Mouse (Mus musculus): ENCODE results near the gene F2. TPM values are rescaled to one million over a fixed set of nuclear protein-coding genes. Genes with fewer than 3 reads are reported as not detected.

Gene F2
- polyA plus RNA-seq, 1 experiment from 2014 or later, result 1,356 TPM

DNA sequence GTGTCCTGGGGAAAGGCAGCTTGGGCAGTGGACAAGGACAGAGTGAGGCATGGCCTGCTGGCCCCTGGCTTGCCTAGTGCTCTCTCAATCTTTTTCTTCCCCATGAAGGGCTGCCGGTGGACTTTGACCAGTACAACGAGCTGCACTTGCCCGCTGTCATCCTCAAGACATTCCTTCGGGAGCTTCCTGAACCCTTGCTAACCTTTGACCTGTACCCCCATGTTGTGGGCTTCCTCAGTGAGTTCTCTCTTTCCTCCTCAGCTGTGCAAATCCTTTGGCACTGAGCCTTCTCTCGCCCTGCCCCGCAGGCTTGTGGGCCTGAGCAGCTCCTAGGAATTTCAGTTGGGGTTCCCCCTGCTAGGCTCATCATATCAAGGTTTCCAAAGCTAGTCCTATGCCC is 33.8 kb upstream of the F2 start:
- DNase-seq (no peak), ATAC-seq (no peak)
- H3K9me3 ChIP-seq (ENCODE audit: low read length), result no peaks in the 10 kb centered on the region
- no peaks in the 10 kb centered on the region for H3K27me3 ChIP-seq (ENCODE audit: insufficient read depth, low read length)
- no peak overlapping the region for H3K27ac ChIP-seq (ENCODE audit: low read depth)
- TF ChIP-seq CTCF (IDR thresholded peaks at IDR 0.05; ENCODE audit: low read depth) (no peak), EP300 (IDR thresholded peaks at IDR 0.05; ENCODE audit: low read depth) (no peak)
- no peak overlapping the region for H3K4me2 ChIP-seq (ENCODE audit: low read depth, low read length)
- H3K4me3 ChIP-seq (ENCODE audit: low read depth, low read length), result no peak overlapping the region
- no peak overlapping the region for H3K9ac ChIP-seq (replicated peaks)
- no peaks in the 10 kb centered on the region for H3K4me1 ChIP-seq (ENCODE audit: insufficient read depth)
- peaks cover 63% of the 10 kb centered on the region for H3K36me3 ChIP-seq (replicated peaks; ENCODE audit: insufficient read depth, low read length)
- 75% methylated on average over 6 of the region's 6 CpGs for WGBS (ENCODE audit: insufficient replicate concordance)

DNA sequence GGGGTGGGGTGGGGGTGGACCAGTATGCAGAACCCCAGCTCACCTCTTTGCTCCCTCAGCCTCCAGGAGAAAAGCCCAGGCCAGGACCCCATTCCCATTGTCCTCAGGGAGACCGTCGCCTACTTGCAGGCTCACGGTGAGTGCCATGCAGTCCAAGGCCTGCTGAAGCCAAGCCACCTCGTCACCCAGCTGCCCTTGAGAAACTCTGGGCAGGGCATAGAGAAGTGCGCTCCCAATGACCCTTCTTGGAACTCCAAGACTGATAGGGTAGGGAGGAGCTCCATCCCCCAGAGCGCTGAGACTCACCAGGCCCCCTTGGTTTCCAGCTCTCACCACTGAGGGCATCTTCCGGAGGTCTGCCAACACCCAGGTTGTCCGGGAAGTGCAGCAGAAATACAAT is 33.1 kb upstream of the F2 start:
- no peak overlapping the region for H3K4me3 ChIP-seq (ENCODE audit: low read depth, low read length)
- H3K9ac ChIP-seq (replicated peaks), result no peak overlapping the region
- no peak for ATAC-seq
- DNase-seq, result no peak
- 86% methylated on average over 8 of the region's 8 CpGs for WGBS (ENCODE audit: insufficient replicate concordance)
- H3K4me2 ChIP-seq (ENCODE audit: low read depth, low read length), result no peak overlapping the region
- H3K9me3 ChIP-seq (ENCODE audit: low read length), result no peaks in the 10 kb centered on the region
- no peaks in the 10 kb centered on the region for H3K4me1 ChIP-seq (ENCODE audit: insufficient read depth)
- no peak overlapping the region for H3K27ac ChIP-seq (ENCODE audit: low read depth)
- no peak for TF ChIP-seq EP300 (IDR thresholded peaks at IDR 0.05; ENCODE audit: low read depth)
- TF ChIP-seq CTCF (IDR thresholded peaks at IDR 0.05; ENCODE audit: low read depth), result no peak
- peaks cover 62% of the 10 kb centered on the region for H3K36me3 ChIP-seq (replicated peaks; ENCODE audit: insufficient read depth, low read length)
- H3K27me3 ChIP-seq (ENCODE audit: insufficient read depth, low read length), result no peaks in the 10 kb centered on the region

DNA sequence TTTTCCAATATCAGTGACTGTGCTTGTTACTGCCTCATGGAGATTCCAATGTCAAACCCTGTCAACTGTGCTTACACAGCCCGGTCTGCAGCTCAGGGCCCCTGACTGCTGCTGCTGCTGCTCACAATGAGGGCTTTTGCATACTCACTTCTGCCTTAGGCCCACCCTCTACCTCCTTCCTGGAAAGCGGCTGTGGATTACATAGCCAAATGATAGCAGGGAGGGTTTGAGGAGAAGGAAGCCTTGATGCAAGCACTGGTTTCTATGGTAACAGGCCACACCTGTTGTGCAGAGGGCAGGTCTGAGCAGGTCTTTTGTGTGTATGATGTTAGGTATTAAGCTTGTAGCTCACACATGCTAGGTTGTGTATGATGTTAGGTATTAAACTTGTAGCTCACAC is 31.5 kb upstream of the F2 start:
- H3K9ac ChIP-seq (replicated peaks), result no peak overlapping the region
- H3K36me3 ChIP-seq (replicated peaks; ENCODE audit: insufficient read depth, low read length), result peaks cover 74% of the 10 kb centered on the region
- H3K27ac ChIP-seq (ENCODE audit: low read depth), result no peak overlapping the region
- WGBS (ENCODE audit: insufficient replicate concordance), result 75% methylated on average over 2 of the region's 2 CpGs
- no peak for DNase-seq
- no peak overlapping the region for H3K4me3 ChIP-seq (ENCODE audit: low read depth, low read length)
- H3K27me3 ChIP-seq (ENCODE audit: insufficient read depth, low read length), result no peaks in the 10 kb centered on the region
- no peak overlapping the region for H3K4me2 ChIP-seq (ENCODE audit: low read depth, low read length)
- ATAC-seq, result no peak
- H3K9me3 ChIP-seq (ENCODE audit: low read length), result no peaks in the 10 kb centered on the region
- no peaks in the 10 kb centered on the region for H3K4me1 ChIP-seq (ENCODE audit: insufficient read depth)
- no peak for TF ChIP-seq CTCF (IDR thresholded peaks at IDR 0.05; ENCODE audit: low read depth)
- no peak for TF ChIP-seq EP300 (IDR thresholded peaks at IDR 0.05; ENCODE audit: low read depth)

DNA sequence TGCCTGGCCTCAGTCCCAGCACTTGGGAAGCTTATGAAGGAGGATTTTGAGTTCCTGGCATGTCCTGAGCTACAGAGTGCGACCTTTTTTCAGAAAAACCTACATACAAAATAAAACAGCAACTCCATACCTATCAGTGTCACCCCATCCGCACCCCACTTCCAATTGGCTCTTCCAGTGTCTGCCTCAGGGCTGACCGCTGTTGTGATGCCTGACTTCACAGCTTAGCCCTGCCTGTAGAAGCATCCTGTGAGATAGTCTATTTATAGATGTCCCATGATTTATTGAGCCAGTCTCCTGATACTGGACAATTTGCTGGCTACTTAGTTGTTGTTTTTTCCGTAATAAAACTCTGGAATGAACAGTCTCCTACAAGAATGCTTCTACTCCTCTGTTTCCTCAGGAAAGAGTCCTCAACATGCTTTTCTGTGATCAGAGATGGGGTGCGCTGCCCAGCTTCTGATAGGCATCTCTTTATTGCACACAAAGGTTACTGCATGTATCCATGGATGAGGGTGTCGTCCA is 30.2 kb upstream of the F2 start:
- ATAC-seq (no peak), DNase-seq (no peak)
- Histone ChIP-seq H3K9me3 (ENCODE audit: low read length) (no peaks in the 10 kb centered on the region), H3K27me3 (ENCODE audit: insufficient read depth, low read length) (no peaks in the 10 kb centered on the region), H3K4me2 (ENCODE audit: low read depth, low read length) (no peak overlapping the region), H3K4me1 (ENCODE audit: insufficient read depth) (no peaks in the 10 kb centered on the region), H3K36me3 (replicated peaks; ENCODE audit: insufficient read depth, low read length) (peaks cover 75% of the 10 kb centered on the region), H3K9ac (replicated peaks) (no peak overlapping the region), H3K4me3 (ENCODE audit: low read depth, low read length) (no peak overlapping the region), H3K27ac (ENCODE audit: low read depth) (no peak overlapping the region)
- TF ChIP-seq CTCF (IDR thresholded peaks at IDR 0.05; ENCODE audit: low read depth), result no peak
- TF ChIP-seq EP300 (IDR thresholded peaks at IDR 0.05; ENCODE audit: low read depth), result no peak
- whole genome bisulfite sequencing (ENCODE audit: insufficient replicate concordance), result 87% methylated on average over 6 of the region's 6 CpGs

DNA sequence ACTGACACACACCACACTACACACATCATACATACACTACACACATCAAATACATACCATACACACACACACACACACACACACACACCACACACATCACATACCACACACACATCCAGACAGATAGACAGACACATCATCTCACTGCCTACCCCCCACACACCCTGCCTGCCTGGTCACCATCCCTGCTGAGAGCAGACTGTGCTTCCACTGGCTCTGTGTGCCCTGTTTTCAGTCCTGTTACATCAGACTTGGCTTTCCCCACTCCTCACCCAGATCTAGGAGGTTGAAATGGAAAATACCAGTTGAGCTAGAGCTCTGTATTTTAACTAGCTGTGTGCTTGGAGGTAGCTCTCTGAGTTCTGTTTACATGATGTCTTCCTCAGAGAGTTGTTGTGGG is 28.6 kb upstream of the F2 start:
- no peak overlapping the region for H3K4me3 ChIP-seq (ENCODE audit: low read depth, low read length)
- H3K36me3 ChIP-seq (replicated peaks; ENCODE audit: insufficient read depth, low read length), result peaks cover 67% of the 10 kb centered on the region
- H3K4me2 ChIP-seq (ENCODE audit: low read depth, low read length), result no peak overlapping the region
- TF ChIP-seq CTCF (IDR thresholded peaks at IDR 0.05; ENCODE audit: low read depth) (no peak), EP300 (IDR thresholded peaks at IDR 0.05; ENCODE audit: low read depth) (no peak)
- no peaks in the 10 kb centered on the region for H3K27me3 ChIP-seq (ENCODE audit: insufficient read depth, low read length)
- H3K9me3 ChIP-seq (ENCODE audit: low read length), result no peaks in the 10 kb centered on the region
- H3K27ac ChIP-seq (ENCODE audit: low read depth), result no peak overlapping the region
- DNase-seq (no peak), ATAC-seq (no peak)
- H3K4me1 ChIP-seq (ENCODE audit: insufficient read depth), result no peaks in the 10 kb centered on the region
- H3K9ac ChIP-seq (replicated peaks), result no peak overlapping the region

DNA sequence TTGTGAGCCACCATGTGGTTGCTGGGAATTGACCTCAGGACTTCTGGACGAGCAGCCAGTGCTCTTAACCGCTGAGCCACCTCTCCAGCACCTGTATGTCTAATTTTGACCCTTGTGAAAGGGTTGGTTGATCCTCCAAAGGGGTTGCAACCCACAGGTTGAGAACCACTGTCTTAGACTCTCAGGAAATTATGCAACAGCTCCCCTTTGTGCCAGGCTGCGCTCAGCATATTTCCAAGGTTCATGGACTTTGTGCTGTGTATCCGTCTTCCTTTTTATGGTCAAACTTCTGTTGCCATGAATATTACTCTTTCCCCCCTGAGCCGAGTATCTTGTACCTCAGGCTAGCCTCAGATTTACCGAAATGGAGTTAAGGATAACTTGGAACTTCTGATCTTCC is 24.8 kb upstream of the F2 start:
- 68% methylated on average over 6 of the region's 6 CpGs for WGBS (ENCODE audit: insufficient replicate concordance)
- Histone ChIP-seq H3K27me3 (ENCODE audit: insufficient read depth, low read length) (no peaks in the 10 kb centered on the region), H3K36me3 (replicated peaks; ENCODE audit: insufficient read depth, low read length) (peaks cover 69% of the 10 kb centered on the region), H3K4me1 (ENCODE audit: insufficient read depth) (no peaks in the 10 kb centered on the region), H3K27ac (ENCODE audit: low read depth) (no peak overlapping the region), H3K4me2 (ENCODE audit: low read depth, low read length) (no peak overlapping the region), H3K4me3 (ENCODE audit: low read depth, low read length) (no peak overlapping the region), H3K9ac (replicated peaks) (no peak overlapping the region), H3K9me3 (ENCODE audit: low read length) (no peaks in the 10 kb centered on the region)
- TF ChIP-seq EP300 (IDR thresholded peaks at IDR 0.05; ENCODE audit: low read depth), result no peak
- TF ChIP-seq CTCF (IDR thresholded peaks at IDR 0.05; ENCODE audit: low read depth), result no peak
- no peak for ATAC-seq
- no peak for DNase-seq

DNA sequence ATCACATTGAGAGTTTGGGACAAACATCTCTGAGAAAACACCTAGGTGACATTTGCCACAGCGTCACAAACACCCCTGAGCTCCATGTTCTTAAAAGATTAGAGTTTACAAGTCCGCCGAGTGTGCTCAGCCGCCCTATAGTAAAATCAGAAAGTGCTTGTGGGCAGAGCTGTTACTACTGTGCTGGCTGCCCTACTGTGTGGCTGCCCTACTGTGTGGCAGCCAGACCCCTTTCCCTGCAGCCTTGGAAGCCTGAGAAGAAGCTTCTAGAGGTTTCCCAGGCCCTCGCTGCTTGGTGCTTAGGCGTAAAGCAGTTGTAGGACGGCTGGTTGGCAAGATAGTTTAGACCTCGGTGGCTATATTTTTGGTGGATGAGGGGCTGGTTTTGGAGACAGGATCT is 23.4 kb upstream of the F2 start:
- Histone ChIP-seq H3K9me3 (ENCODE audit: low read length) (no peaks in the 10 kb centered on the region), H3K4me1 (ENCODE audit: insufficient read depth) (no peaks in the 10 kb centered on the region), H3K27ac (ENCODE audit: low read depth) (no peak overlapping the region), H3K9ac (replicated peaks) (no peak overlapping the region), H3K27me3 (ENCODE audit: insufficient read depth, low read length) (no peaks in the 10 kb centered on the region), H3K4me2 (ENCODE audit: low read depth, low read length) (no peak overlapping the region), H3K4me3 (ENCODE audit: low read depth, low read length) (no peak overlapping the region), H3K36me3 (replicated peaks; ENCODE audit: insufficient read depth, low read length) (peaks cover 76% of the 10 kb centered on the region)
- ATAC-seq (no peak), DNase-seq (no peak)
- 92% methylated on average over 8 of the region's 8 CpGs for WGBS (ENCODE audit: insufficient replicate concordance)
- no peak for TF ChIP-seq EP300 (IDR thresholded peaks at IDR 0.05; ENCODE audit: low read depth)
